Mouse (Mus musculus) erythroblast, embryonic 14.5 days (primary cell): ENCODE data around the gene Tfcp2l1.

ENCODE experiments used
- GATA1 ChIP-seq: IDR thresholded peaks from 2 replicates; pipeline ENCODE4 v1.6.1; 2012; ENCODE audit warnings: low read length, inconsistent platforms, mixed read lengths
- TAL1 ChIP-seq: IDR thresholded peaks from 3 replicates; pipeline ENCODE4 v1.6.1; 2012; ENCODE audit warnings: low read length, inconsistent platforms, mixed read lengths

GRCm38 (mm10) chr1:118649933-118650770 lies 22.4 kb downstream of the Tfcp2l1 start:
- TF ChIP-seq GATA1 (no peak), TAL1 (no peak)
